Mouse (Mus musculus) heart, postnatal 14 days (tissue): ENCODE measurements around the gene Acbd4. TPM values are rescaled to one million over a fixed set of nuclear protein-coding genes. Genes with fewer than 3 reads are reported as not detected.

Experiments
- DNase-seq, 2 experiments: peaks; one replicate each; pipeline ENCODE4 v3.0.0; 2021 to 2022
- intact Hi-C: fragments of 180-260 bp; cut with DNase I; formaldehyde crosslinking; loops from one replicate; pipeline ENCODE4 v1.15.1; 2025
- total RNA-seq, 2 experiments: library from RNA; stranded (reverse); gene quantifications; 2 replicates each; pipeline ENCODE4 v1.2.3; 2021

Acbd4 gene
- total RNA-seq, 2 experiments from 2014 or later: 30.5 to 34.5 TPM

- intact Hi-C loops: no loop called here
- no peak for DNase-seq
These were observed 9.8 kb downstream of the Acbd4 start for GRCm38 (mm10) chr11:103111301-103111700.

DNA sequence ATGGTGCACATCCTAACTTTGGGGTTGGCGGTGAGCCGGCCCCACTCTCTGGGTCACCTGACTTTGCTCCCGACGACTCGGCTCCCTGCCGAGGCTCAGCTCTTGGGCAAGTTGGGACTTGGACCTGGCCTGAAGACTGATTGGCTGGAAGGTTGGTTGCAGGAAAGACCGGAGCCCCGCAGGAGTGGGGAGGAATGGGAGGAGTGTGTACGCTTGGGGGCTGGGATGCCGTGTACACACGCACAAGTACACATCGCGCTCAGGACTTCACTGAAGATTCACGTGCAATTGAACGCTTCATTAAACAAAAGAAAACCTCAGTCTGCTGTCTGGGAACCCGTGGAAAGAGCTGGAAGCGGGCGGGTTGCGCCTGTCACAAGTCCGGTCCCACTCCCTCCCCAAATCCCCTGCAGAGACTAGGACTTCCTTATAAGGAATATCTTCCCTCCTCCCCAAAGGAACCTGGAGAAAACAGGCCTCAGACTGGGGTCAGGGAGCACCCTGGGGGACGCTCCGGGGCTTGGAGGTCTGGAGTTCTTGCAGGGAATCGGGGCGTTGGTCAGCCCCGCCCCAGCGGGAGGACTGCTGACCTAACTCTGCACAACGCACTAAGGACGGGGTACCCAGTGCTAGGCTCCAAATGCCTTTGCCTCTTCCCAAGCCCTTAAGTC is 10.5 kb downstream of the Acbd4 start:
- peak; percentile 77 to 82 for DNase-seq
- intact Hi-C loops: no loop called here

DNA sequence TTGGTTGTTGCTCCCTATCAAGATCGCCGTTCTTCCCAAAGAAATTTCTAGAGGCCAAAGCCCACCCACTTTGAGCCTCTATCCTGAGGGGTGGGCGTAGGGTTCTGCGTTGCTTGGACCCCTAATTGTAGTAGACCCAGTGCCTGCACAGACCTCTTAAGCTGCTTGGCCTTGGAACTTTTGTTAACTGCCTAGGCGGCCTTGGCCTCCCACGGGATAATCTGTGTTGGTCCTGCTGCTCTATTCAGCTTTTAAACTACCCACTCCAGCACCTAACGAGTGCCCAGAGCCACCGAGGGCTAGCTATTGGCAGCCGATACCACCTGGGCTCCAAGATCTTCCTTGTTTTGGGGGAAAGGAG is 11.1 kb downstream of the Acbd4 start:
- intact Hi-C loops: no loop called here
- no peak for DNase-seq

DNA sequence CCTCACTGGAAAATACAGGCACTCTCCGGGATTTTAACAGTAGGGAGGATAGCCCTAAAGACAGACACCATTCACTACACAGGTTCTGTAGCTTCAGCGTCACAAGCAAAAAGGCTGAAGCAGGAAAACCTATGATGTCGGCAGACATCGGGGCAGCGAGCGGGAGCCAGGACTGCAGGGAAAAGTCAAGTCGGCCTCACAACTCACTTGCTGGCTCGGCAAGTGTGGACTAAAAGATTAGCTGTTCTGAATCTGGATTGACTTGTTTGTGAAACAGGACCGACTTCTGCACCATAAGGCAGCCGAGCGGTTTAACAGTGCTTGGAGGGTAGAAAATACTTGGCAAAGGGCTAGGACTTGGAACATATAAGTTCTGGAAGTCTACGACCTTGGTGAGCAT is 11.5 kb downstream of the Acbd4 start:
- DNase-seq: no peak
- intact Hi-C loops: no loop called here

DNA sequence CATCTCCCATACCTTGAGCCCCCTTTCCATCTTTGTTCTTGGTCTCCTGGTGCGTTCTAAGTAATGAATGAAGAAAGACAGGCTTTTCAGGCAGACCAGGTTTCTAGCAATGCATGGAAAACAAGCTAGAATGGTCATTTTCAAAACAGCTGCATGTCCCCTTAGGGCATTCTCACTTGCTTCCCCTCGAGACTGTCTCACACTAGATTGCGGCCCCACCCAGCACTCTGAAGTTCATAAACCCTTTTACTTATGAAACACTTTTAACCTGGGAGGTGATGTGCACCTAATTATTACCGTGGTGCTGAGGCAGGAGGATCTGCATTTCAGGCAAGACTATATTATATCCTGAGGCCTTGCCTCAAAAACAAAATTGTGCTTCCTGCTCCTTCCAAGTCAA is 12.3 kb downstream of the Acbd4 start:
- DNase-seq: no peak
- intact Hi-C loops: no loop called here

GRCm38 (mm10) chr11:103114270-103114943 is 12.9 kb downstream of the Acbd4 start:
- intact Hi-C loops: no loop called here
- DNase-seq: no peak

- intact Hi-C loops: no loop called here
- DNase-seq: peak; percentile 81 to 82
These were observed 13.9 kb downstream of the Acbd4 start for GRCm38 (mm10) chr11:103115163-103116007.

- DNase-seq: peak; percentile 100
- intact Hi-C loops: no loop called here
These were observed 14.7 kb downstream of the Acbd4 start, which contains the start of gene Hexim1 for GRCm38 (mm10) chr11:103116008-103116818. Gene Hexim1 (plus strand): TSS chr11:103116231.

DNA sequence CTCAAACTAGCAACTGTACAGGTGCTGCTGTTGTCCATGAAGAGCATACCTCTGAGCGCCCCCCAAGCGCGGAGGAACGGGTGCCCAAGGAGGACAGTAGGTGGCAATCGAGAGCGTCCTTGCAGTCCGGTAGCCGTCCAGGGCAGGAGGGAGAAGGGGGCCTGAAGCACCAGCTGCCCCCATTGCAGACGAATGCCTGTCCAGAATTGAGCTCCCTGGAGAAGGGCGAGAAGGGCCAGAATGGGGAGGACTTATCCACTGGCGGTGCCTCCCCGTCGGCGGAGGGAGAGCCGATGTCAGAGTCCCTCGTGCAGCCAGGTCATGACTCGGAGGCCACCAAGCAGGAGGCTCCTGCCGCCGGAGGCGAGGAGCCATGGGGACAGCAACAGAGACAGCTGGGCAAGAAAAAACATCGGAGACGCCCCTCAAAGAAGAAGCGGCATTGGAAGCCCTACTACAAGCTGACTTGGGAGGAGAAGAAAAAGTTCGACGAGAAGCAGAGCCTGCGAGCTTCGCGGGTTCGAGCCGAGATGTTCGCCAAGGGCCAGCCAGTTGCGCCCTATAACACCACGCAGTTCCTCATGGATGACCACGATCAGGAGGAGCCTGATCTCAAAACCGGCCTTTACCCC is 15.6 kb downstream of the Acbd4 start:
- intact Hi-C loops: loop anchor here (1.0 kb wide), 2 partner anchors 15 to 42 kb away; partner anchors contain the start of gene Hexim2
- DNase-seq: peak; percentile 82 to 84

GRCm38 (mm10) chr11:103117591-103118009 is 16.1 kb downstream of the Acbd4 start:
- intact Hi-C loops: loop anchor here (1.0 kb wide), 2 partner anchors 15 to 42 kb away; partner anchors contain the start of gene Hexim2
- peak; percentile 62 to 65 for DNase-seq

- intact Hi-C loops: no loop called here
- no peak for DNase-seq
These were observed 17.4 kb downstream of the Acbd4 start for GRCm38 (mm10) chr11:103118866-103119265.

DNA sequence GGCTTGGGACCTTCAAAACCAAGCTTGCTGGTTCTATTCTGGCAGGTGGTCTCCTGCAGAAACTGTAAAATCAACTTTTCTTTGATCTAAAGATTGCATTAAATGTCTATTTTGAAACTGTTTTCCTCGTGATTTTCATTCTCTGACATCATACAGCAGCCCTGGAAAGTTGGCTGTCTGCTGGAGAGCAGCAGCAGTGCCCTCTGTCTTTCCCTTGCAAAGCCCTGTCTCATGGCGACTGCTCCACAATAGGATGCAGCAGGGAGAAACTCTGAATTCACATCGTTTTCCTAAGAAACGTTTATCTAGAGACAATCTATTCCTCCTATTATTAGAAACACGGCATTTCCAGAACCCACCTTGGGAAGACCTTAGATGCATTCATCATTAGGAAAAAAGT is 18.1 kb downstream of the Acbd4 start:
- intact Hi-C loops: no loop called here
- no peak for DNase-seq

DNA sequence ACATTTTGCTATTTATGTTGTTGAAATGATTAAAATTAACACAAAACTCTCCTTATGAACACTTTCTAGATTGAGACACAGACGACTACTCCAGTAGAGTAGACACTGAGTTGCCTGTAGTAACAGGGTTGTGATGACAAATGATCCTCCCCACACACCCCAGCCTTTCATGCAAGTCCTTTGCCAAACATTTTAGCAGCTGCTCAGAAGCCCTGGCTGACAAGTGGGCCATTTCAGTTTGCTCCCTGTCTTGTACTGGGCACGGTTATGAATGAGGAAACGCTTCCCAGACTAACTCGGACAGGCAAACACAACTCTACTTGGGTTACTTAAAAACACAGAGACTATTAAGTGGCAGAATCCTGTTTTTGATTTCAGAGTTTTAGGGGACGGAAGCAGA is 18.8 kb downstream of the Acbd4 start:
- intact Hi-C loops: no loop called here
- DNase-seq: no peak

GRCm38 (mm10) chr11:103131701-103132575 is 30.5 kb downstream of the Acbd4 start, which contains the start of gene Hexim2:
Gene Hexim2 (plus strand): TSS chr11:103132429.
- DNase-seq: peak; percentile 71 to 72
- intact Hi-C loops: loop anchor here (1.0 kb wide), 1 partner anchor 15 kb away; no protein-coding TSS in a partner anchor

DNA sequence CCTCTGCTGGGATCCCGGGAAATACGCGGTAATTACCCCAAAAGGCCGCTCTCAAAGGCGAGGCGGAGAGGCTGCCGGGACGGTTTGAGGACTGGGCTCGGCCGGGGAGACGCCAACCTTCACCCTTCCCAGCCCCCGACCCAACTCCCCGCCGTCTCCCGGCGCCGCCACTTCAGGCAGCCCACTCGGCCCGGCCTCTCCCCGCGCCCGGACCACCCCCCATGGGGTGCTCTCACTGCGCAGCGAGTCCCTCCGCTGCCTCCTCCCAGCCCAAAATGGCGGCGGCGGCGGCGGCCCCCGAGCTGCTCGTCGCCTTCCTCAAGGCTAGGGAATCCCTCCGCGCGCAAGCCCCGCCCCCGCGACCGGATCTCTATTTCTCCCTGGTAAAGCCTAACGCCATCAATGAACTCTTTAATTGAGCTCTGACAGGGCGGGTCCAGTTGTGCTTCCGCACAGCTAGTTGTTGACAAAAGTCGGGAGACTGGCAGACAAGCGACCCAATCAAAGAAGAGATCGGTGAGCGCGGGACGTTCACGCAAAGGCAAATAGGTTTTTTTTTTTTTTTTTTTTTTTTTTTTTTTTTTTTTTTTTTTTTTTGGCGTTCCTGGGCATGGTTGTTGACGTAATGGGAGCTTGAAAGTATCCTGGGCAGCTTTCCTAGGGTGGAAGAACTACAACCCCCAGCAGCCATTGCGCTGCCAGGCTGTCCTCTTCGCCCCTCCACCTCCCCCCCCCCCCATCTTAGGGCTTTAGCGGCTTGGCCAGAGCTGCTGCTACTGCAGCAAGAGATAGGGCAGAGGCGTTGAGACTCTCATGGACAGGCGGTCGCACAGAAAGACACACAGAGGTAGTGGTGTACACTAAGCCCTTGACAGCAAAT is 31.3 kb downstream of the Acbd4 start:
- intact Hi-C loops: loop anchor here (1.0 kb wide), 1 partner anchor 16 kb away; no protein-coding TSS in a partner anchor
- peak; percentile 100 for DNase-seq

- intact Hi-C loops: no loop called here
- DNase-seq: no peak
These were observed 32.1 kb downstream of the Acbd4 start for GRCm38 (mm10) chr11:103133456-103134185.

DNA sequence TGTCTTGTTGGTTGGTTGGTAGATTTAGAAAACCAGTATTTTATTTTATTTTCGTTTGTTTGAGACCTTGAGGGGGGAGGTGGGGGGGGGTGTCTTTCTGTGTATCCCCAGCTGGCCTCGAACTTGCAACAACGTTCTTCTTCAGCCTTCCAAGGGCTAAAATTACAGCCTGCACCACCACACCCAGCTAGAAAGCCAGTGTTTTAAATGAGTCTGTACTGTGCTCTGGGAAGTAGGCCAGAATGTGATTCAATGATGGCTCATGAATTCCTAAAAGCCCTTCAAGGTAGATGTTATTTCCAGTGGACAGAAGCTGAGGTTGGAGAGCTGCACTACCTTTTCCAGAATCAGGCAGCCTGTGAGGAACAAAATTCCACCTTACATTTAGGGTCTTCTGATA is 32.7 kb downstream of the Acbd4 start:
- no peak for DNase-seq
- intact Hi-C loops: no loop called here
